Mouse (Mus musculus): Measurements from ENCODE around the gene Nrxn1. TPM values are rescaled to one million over a fixed set of nuclear protein-coding genes. Genes with fewer than 3 reads are reported as not detected.

The Nrxn1 gene
- polyA plus RNA-seq, 1 experiment from 2014 or later = 13.7 TPM

GRCm38 (mm10) chr17:90271165-90271564, 821.7 kb downstream of the Nrxn1 start:
- 15% methylated on average over 4 of the region's 4 CpGs for WGBS
- DNase-seq (ENCODE audit: low spot score) (no peak), ATAC-seq (replicated peaks; ENCODE audit: low FRiP score) (no peak; the same call in 1 of the 2 replicates)
- Histone ChIP-seq H3K4me3 (ENCODE audit: low read depth, low read length) (no peak overlapping the region), H3K9ac (ENCODE audit: low read length) (no peak overlapping the region), H3K4me1 (replicated peaks; ENCODE audit: control insufficient read depth, insufficient read depth, low read length) (no peaks in the 10 kb centered on the region), H3K9me3 (ENCODE audit: control insufficient read depth, low read length) (no peaks in the 10 kb centered on the region), H3K36me3 (ENCODE audit: control insufficient read depth, insufficient read depth, low read length) (no peaks in the 10 kb centered on the region), H3K4me2 (ENCODE audit: low read depth, low read length, severe bottlenecking) (no peak overlapping the region), H3K27me3 (ENCODE audit: control insufficient read depth, insufficient read depth, low read length) (no peaks in the 10 kb centered on the region), H3K27ac (ENCODE audit: low read depth, low read length) (no peak overlapping the region)

GRCm38 (mm10) chr17:90269143-90269542, 823.7 kb downstream of the Nrxn1 start:
- no peak for DNase-seq (ENCODE audit: low spot score)
- H3K36me3 ChIP-seq (ENCODE audit: control insufficient read depth, insufficient read depth, low read length) = no peaks in the 10 kb centered on the region
- no peak for ATAC-seq (replicated peaks; ENCODE audit: low FRiP score)
- no peak overlapping the region for H3K27ac ChIP-seq (ENCODE audit: low read depth, low read length)
- no peaks in the 10 kb centered on the region for H3K27me3 ChIP-seq (ENCODE audit: control insufficient read depth, insufficient read depth, low read length)
- H3K4me3 ChIP-seq (ENCODE audit: low read depth, low read length) = no peak overlapping the region
- no peaks in the 10 kb centered on the region for H3K9me3 ChIP-seq (ENCODE audit: control insufficient read depth, low read length)
- H3K9ac ChIP-seq (ENCODE audit: low read length) = no peak overlapping the region
- no peaks in the 10 kb centered on the region for H3K4me1 ChIP-seq (replicated peaks; ENCODE audit: control insufficient read depth, insufficient read depth, low read length)
- WGBS = 84% methylated on average over 2 of the region's 2 CpGs
- H3K4me2 ChIP-seq (ENCODE audit: low read depth, low read length, severe bottlenecking) = no peak overlapping the region

DNA sequence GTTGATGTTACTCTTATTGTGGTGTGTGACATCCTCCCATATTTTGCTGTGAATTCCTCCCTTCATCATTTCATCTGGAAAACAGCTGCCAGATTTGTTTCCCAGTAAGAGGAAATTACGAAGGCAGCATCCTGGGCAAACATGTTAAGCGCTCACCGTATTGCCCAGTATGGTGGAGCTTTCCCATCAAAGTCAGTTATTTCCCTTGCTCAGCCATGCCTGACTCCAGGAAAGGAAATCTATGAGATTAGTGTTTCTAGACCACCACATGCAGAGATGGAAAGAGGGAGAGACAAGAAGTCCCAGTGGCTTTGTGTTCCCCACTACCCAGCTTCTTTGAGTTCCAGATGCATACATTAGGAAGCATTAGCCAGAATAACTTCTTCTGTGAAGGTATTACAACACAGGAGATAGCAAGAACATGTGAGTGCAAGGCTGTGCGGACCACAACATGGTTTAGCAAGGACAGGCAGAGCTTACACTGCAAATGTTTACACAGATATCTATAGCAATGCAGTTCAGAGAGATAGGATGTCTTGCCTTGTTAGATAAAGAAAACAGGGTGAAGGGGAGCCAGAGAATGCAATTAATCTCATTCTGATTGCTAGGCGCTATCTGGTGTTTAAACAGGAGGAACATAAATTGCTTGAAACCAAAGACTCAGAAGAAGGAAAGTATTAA, 839.3 kb downstream of the Nrxn1 start:
- Histone ChIP-seq H3K36me3 (ENCODE audit: control insufficient read depth, insufficient read depth, low read length) (no peaks in the 10 kb centered on the region), H3K9me3 (ENCODE audit: control insufficient read depth, low read length) (no peaks in the 10 kb centered on the region), H3K4me1 (replicated peaks; ENCODE audit: control insufficient read depth, insufficient read depth, low read length) (no peaks in the 10 kb centered on the region; the same call in 1 of the 2 replicates), H3K27ac (ENCODE audit: low read depth, low read length) (no peak overlapping the region), H3K4me2 (ENCODE audit: low read depth, low read length, severe bottlenecking) (no peak overlapping the region), H3K27me3 (ENCODE audit: control insufficient read depth, insufficient read depth, low read length) (no peaks in the 10 kb centered on the region), H3K4me3 (ENCODE audit: low read depth, low read length) (no peak overlapping the region), H3K9ac (ENCODE audit: low read length) (no peak overlapping the region)
- ATAC-seq (replicated peaks; ENCODE audit: low FRiP score) (no peak), DNase-seq (ENCODE audit: low spot score) (no peak)
- 56% methylated on average over 5 of the region's 5 CpGs for WGBS

DNA sequence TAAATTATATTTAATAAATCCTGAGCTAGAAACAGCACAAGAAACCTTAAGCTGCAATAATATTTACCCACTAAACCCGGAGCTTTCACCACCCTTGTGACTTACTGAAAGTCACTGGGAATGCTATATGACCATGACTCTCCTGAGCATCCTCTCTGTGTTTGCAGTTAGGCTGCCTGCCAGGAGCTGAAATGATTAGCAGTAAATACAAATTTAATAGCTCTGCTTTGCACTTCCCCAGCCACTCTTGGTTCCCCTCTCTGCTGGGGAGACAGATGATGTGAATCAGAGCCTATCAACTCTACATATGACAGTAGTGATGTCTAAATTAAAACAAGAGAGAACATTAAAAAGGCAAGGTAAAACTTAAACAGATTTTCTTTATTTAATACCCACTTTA, 840.7 kb downstream of the Nrxn1 start:
- Histone ChIP-seq H3K36me3 (ENCODE audit: control insufficient read depth, insufficient read depth, low read length) (no peaks in the 10 kb centered on the region), H3K27me3 (ENCODE audit: control insufficient read depth, insufficient read depth, low read length) (no peaks in the 10 kb centered on the region), H3K4me2 (ENCODE audit: low read depth, low read length, severe bottlenecking) (no peak overlapping the region), H3K9ac (ENCODE audit: low read length) (no peak overlapping the region), H3K4me3 (ENCODE audit: low read depth, low read length) (no peak overlapping the region), H3K9me3 (ENCODE audit: control insufficient read depth, low read length) (no peaks in the 10 kb centered on the region), H3K4me1 (replicated peaks; ENCODE audit: control insufficient read depth, insufficient read depth, low read length) (no peaks in the 10 kb centered on the region; the same call in 1 of the 2 replicates), H3K27ac (ENCODE audit: low read depth, low read length) (no peak overlapping the region)
- ATAC-seq (replicated peaks; ENCODE audit: low FRiP score) (no peak), DNase-seq (ENCODE audit: low spot score) (no peak)
- 92% methylated on average over 1 of the region's 1 CpGs for WGBS

DNA sequence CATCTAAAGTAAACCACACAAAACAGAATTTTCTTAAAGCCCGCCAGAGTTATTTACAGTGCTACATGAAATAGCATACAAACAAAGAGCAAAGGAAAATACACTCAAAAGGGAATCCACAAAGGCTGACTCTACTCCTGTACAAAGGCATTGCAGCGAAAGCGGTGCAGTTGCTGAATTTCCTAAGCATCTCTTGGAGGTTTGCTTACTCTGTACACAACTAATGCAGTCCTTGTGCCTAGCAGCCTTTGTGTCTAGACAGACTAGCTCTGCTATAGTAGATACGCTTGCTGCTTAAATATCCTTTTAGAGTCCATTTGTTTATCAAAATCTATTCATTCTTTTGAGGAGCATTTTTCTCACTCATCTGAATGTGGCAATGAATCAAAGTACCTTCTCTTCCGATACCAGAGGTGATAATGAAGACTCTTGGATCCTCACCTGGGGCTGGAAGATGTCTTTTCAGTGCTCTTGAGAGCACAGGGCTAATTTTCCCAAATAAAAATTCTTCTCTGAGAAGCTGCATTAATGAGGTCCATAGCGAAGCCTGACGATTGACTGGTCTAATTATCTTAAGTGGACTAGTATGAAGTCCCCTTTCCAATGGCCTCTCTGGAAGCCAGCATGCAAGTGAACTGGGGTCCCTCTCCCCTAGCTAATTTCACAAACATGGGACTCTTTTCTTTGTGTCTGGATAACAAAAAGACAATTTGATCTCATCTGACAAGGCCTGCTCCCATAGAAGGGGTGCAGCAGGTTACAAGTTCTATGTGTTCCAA, 845.6 kb downstream of the Nrxn1 start:
- H3K36me3 ChIP-seq (ENCODE audit: control insufficient read depth, insufficient read depth, low read length) = no peaks in the 10 kb centered on the region

DNA sequence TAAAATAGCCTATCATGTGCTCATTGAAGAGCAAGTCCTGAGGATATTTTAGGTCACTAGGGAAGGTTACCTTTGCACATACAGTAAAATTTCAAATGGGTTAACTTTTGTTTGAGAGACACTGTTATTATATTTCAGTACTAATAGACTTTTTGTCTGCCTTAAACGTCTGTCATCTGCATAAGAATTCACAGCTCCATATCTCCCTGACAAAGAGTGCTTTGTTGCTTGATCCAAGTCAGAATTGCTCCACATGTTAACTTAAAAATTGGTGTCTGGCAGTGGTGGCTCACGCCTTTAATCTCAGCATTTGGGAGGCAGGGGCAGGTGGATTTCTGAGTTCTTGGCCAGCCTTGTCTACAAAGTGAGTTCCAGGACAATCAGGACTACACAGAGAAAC, 848.5 kb downstream of the Nrxn1 start:
- Histone ChIP-seq H3K27ac (ENCODE audit: low read depth, low read length) (no peak overlapping the region), H3K4me1 (replicated peaks; ENCODE audit: control insufficient read depth, insufficient read depth, low read length) (no peaks in the 10 kb centered on the region), H3K4me2 (ENCODE audit: low read depth, low read length, severe bottlenecking) (no peak overlapping the region), H3K4me3 (ENCODE audit: low read depth, low read length) (no peak overlapping the region), H3K27me3 (ENCODE audit: control insufficient read depth, insufficient read depth, low read length) (no peaks in the 10 kb centered on the region), H3K9me3 (ENCODE audit: control insufficient read depth, low read length) (no peaks in the 10 kb centered on the region), H3K36me3 (ENCODE audit: control insufficient read depth, insufficient read depth, low read length) (no peaks in the 10 kb centered on the region), H3K9ac (ENCODE audit: low read length) (no peak overlapping the region)
- DNase-seq (ENCODE audit: low spot score) (no peak), ATAC-seq (replicated peaks; ENCODE audit: low FRiP score) (no peak)
- WGBS = 57% methylated on average over 2 of the region's 2 CpGs

More for the DNA sequence above, 845.6 kb downstream of the Nrxn1 start:
- Histone ChIP-seq H3K27me3 (ENCODE audit: control insufficient read depth, insufficient read depth, low read length) (no peaks in the 10 kb centered on the region), H3K4me3 (ENCODE audit: low read depth, low read length) (no peak overlapping the region), H3K27ac (ENCODE audit: low read depth, low read length) (no peak overlapping the region), H3K9ac (ENCODE audit: low read length) (no peak overlapping the region), H3K4me2 (ENCODE audit: low read depth, low read length, severe bottlenecking) (no peak overlapping the region), H3K9me3 (ENCODE audit: control insufficient read depth, low read length) (no peaks in the 10 kb centered on the region), H3K4me1 (replicated peaks; ENCODE audit: control insufficient read depth, insufficient read depth, low read length) (no peaks in the 10 kb centered on the region)
- DNase-seq (ENCODE audit: low spot score) = no peak
- WGBS = 65% methylated on average over 7 of the region's 7 CpGs
- peak; percentile 63; the same call in 1 of the 2 replicates for ATAC-seq (replicated peaks; ENCODE audit: low FRiP score)

- WGBS = 81% methylated on average over 3 of the region's 3 CpGs
- Histone ChIP-seq H3K27me3 (ENCODE audit: control insufficient read depth, insufficient read depth, low read length) (no peaks in the 10 kb centered on the region), H3K27ac (ENCODE audit: low read depth, low read length) (no peak overlapping the region), H3K4me2 (ENCODE audit: low read depth, low read length, severe bottlenecking) (no peak overlapping the region), H3K4me1 (replicated peaks; ENCODE audit: control insufficient read depth, insufficient read depth, low read length) (no peaks in the 10 kb centered on the region), H3K36me3 (ENCODE audit: control insufficient read depth, insufficient read depth, low read length) (no peaks in the 10 kb centered on the region), H3K9me3 (ENCODE audit: control insufficient read depth, low read length) (no peaks in the 10 kb centered on the region), H3K4me3 (ENCODE audit: low read depth, low read length) (no peak overlapping the region), H3K9ac (ENCODE audit: low read length) (no peak overlapping the region)
- DNase-seq (ENCODE audit: low spot score) = no peak
- ATAC-seq (replicated peaks; ENCODE audit: low FRiP score) = no peak
These were observed 853.9 kb downstream of the Nrxn1 start for GRCm38 (mm10) chr17:90238964-90239363.

DNA sequence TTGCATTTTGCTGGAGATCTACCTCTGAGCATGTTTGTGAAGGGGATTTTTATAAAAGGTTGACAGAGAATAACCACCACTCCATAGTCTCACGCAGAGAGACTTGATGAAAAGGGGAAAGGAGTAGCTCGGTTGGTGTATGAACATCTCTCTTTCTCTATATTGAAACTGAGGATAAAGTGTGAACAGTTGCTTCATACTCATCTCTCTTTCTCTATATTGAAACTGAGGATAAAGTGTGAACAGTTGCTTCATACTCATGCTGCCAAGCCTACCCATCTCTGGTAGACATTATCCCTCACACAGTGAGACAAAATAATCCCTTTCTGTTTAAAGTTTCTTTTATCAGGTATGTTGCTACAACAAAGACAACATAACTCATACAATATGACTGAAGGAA, 854.4 kb downstream of the Nrxn1 start:
- H3K4me3 ChIP-seq (ENCODE audit: low read depth, low read length) = no peak overlapping the region
- no peak overlapping the region for H3K4me2 ChIP-seq (ENCODE audit: low read depth, low read length, severe bottlenecking)
- H3K36me3 ChIP-seq (ENCODE audit: control insufficient read depth, insufficient read depth, low read length) = no peaks in the 10 kb centered on the region
- no peaks in the 10 kb centered on the region for H3K4me1 ChIP-seq (replicated peaks; ENCODE audit: control insufficient read depth, insufficient read depth, low read length)
- 96% methylated on average over 2 of the region's 2 CpGs for WGBS
- H3K27me3 ChIP-seq (ENCODE audit: control insufficient read depth, insufficient read depth, low read length) = no peaks in the 10 kb centered on the region
- no peak for DNase-seq (ENCODE audit: low spot score)
- H3K27ac ChIP-seq (ENCODE audit: low read depth, low read length) = no peak overlapping the region
- no peak for ATAC-seq (replicated peaks; ENCODE audit: low FRiP score)
- no peak overlapping the region for H3K9ac ChIP-seq (ENCODE audit: low read length)
- no peaks in the 10 kb centered on the region for H3K9me3 ChIP-seq (ENCODE audit: control insufficient read depth, low read length)

Data from forebrain, embryonic 11.5 days (tissue).